Mouse (Mus musculus): ENCODE results near the gene D5Ertd577e. TPM values are rescaled to one million over a fixed set of nuclear protein-coding genes. Genes with fewer than 3 reads are reported as not detected.
"Not testable (repeated sequence)": the region's sequence is repeated elsewhere in the genome, so short reads cannot be mapped to it uniquely, and the experiment has no call there.

The D5Ertd577e gene
- polyA plus RNA-seq (2014; fragmentation: Nextera tagmentation; extraction: Ambion mirVana): not detected in 2 replicates

GRCm38 (mm10) chr5:95456506-95456905 lies at the start of gene D5Ertd577e:
D5Ertd577e (plus strand) TSS chr5:95456806.
- not testable (repeated sequence) for DNase-seq; H3K9ac ChIP-seq; H3K4me2 ChIP-seq; H3K27me3 ChIP-seq (ENCODE audit: insufficient read depth, low read length); H3K4me3 ChIP-seq (ENCODE audit: low read depth, low read length); H3K27ac ChIP-seq (ENCODE audit: low read depth); H3K9me3 ChIP-seq (ENCODE audit: low read depth, low read length); H3K4me1 ChIP-seq (ENCODE audit: insufficient read depth); ATAC-seq (ENCODE audit: insufficient read depth); H3K36me3 ChIP-seq (ENCODE audit: insufficient read depth)
- 23% methylated on average over 1 of the region's 1 CpGs for WGBS

- DNase-seq; H3K9me3 ChIP-seq (ENCODE audit: low read depth, low read length); H3K27me3 ChIP-seq (ENCODE audit: insufficient read depth, low read length); ATAC-seq (ENCODE audit: insufficient read depth); H3K4me3 ChIP-seq (ENCODE audit: low read depth, low read length); H3K27ac ChIP-seq (ENCODE audit: low read depth); H3K9ac ChIP-seq; H3K36me3 ChIP-seq (ENCODE audit: insufficient read depth); H3K4me1 ChIP-seq (ENCODE audit: insufficient read depth); H3K4me2 ChIP-seq: not testable (repeated sequence)
Observed at GRCm38 (mm10) chr5:95510458-95510857, 53.9 kb downstream of the D5Ertd577e start, which contains the start of gene Gm3286. Gm3286 (plus strand) TSS chr5:95510758.

Other genes starting within 250 kb of the D5Ertd577e start
- gene Gm10424, start 184.0 kb upstream of the D5Ertd577e start, polyA plus RNA-seq (2014; fragmentation: Nextera tagmentation; extraction: Ambion mirVana): not detected in 2 replicates
- not detected in 2 replicates for gene Gm3259, start 150.9 kb upstream of the D5Ertd577e start, polyA plus RNA-seq (2014; fragmentation: Nextera tagmentation; extraction: Ambion mirVana)
- gene Gm3286, start 54.0 kb downstream of the D5Ertd577e start, polyA plus RNA-seq (2014; fragmentation: Nextera tagmentation; extraction: Ambion mirVana): not detected in 2 replicates
- gene Gm7971, start 138.1 kb downstream of the D5Ertd577e start, polyA plus RNA-seq (2014; fragmentation: Nextera tagmentation; extraction: Ambion mirVana): not detected in 2 replicates

Data from lung, embryonic 14.5 days (tissue).